Mouse (Mus musculus) cortical plate, adult 2 months (tissue): ENCODE results near the gene Pcsk4.

Experiments used
- CTCF ChIP-seq: fragments of 200-500 bp; IDR thresholded peaks from 2 replicates; pipeline ENCODE4 v1.5.1; 2011; ENCODE audit warnings: mild to moderate bottlenecking, control low read depth, low read length; ENCODE audit not compliant: insufficient read depth; ENCODE audit errors: extremely low read depth
- POLR2A ChIP-seq: fragments of 200-500 bp; IDR thresholded peaks from 2 replicates; pipeline ENCODE4 v1.6.1; 2011; ENCODE audit warnings: mild to moderate bottlenecking, low read length, control low read depth; ENCODE audit not compliant: insufficient read depth; ENCODE audit errors: extremely low read depth

- TF ChIP-seq CTCF = no peak
- no peak for TF ChIP-seq POLR2A
These were observed 26.8 kb upstream of the Pcsk4 start, which contains the start of gene Plk5 for GRCm38 (mm10) chr10:80356001-80356682.
